Mouse (Mus musculus): Measurements from ENCODE around the gene Olfr556. TPM values are rescaled to one million over a fixed set of nuclear protein-coding genes. Genes with fewer than 3 reads are reported as not detected.
"Not testable (repeated sequence)": the region's sequence is repeated elsewhere in the genome, so short reads cannot be mapped to it uniquely, and the experiment has no call there.

Olfr556 gene
- not detected for total RNA-seq (2021)

- intact Hi-C loops (cut with DNase I), result loop anchor here (10.0 kb wide), 1 partner anchor 250 kb away; the partner anchor contains the start of gene Olfr571
- DNase-seq, result no peak
Measured at GRCm38 (mm10) chr7:102664599-102664998, at the start of gene Olfr556. Gene Olfr556 (plus strand): TSS chr7:102664899.

- intact Hi-C loops (cut with DNase I), result no loop called here
- DNase-seq, result no peak
Measured at GRCm38 (mm10) chr7:102618118-102618517, 46.6 kb upstream of the Olfr556 start, which contains the start of gene Olfr553. Gene Olfr553 (minus strand): TSS chr7:102618218.

GRCm38 (mm10) chr7:102619608-102620007, 45.1 kb upstream of the Olfr556 start:
- intact Hi-C loops (cut with DNase I), result no loop called here
- peak; percentile 42 for DNase-seq

- intact Hi-C loops (cut with DNase I); DNase-seq: not testable (repeated sequence)
Measured at GRCm38 (mm10) chr7:102620368-102620767, 44.3 kb upstream of the Olfr556 start.

GRCm38 (mm10) chr7:102636665-102637064, 28.0 kb upstream of the Olfr556 start:
- DNase-seq, result peak; percentile 21

GRCm38 (mm10) chr7:102638132-102638531, 26.6 kb upstream of the Olfr556 start, which contains the start of gene Olfr554:
Gene Olfr554 (plus strand): TSS chr7:102638432.
- DNase-seq, result no peak
- intact Hi-C loops (cut with DNase I), result loop anchor here (10.0 kb wide), 1 partner anchor 123 kb away; no protein-coding TSS in a partner anchor

More at GRCm38 (mm10) chr7:102636665-102637064, 28.0 kb upstream of the Olfr556 start:
- intact Hi-C loops (cut with DNase I), result loop anchor here (10.0 kb wide), 1 partner anchor 122 kb away; no protein-coding TSS in a partner anchor

- intact Hi-C loops (cut with DNase I), result not testable (repeated sequence)
Measured at GRCm38 (mm10) chr7:102644945-102645344, 19.8 kb upstream of the Olfr556 start.

GRCm38 (mm10) chr7:102658523-102658922, 6.2 kb upstream of the Olfr556 start, which contains the start of gene Olfr555:
Gene Olfr555 (plus strand): TSS chr7:102658823.
- intact Hi-C loops (cut with DNase I), result no loop called here
- no peak for DNase-seq

More at GRCm38 (mm10) chr7:102644945-102645344, 19.8 kb upstream of the Olfr556 start:
- not testable (repeated sequence) for DNase-seq

GRCm38 (mm10) chr7:102665378-102665777, 679 bp downstream of the Olfr556 start:
- intact Hi-C loops (cut with DNase I), result loop anchor here (10.0 kb wide), 1 partner anchor 249 kb away; the partner anchor contains the start of gene Olfr571
- DNase-seq, result no peak

GRCm38 (mm10) chr7:102676225-102676624, 11.5 kb downstream of the Olfr556 start:
- intact Hi-C loops (cut with DNase I), result no loop called here
- no peak for DNase-seq

- intact Hi-C loops (cut with DNase I), result no loop called here
- DNase-seq, result no peak
Measured at GRCm38 (mm10) chr7:102681916-102682315, 17.2 kb downstream of the Olfr556 start.

- peak; percentile 84 for DNase-seq
- intact Hi-C loops (cut with DNase I), result no loop called here
Measured at GRCm38 (mm10) chr7:102686944-102687501, 22.3 kb downstream of the Olfr556 start, which contains the start of gene Trim68. Gene Trim68 (minus strand): TSS chr7:102687327.

- DNase-seq, result peak; percentile 12
- intact Hi-C loops (cut with DNase I), result loop anchor here (10.0 kb wide), 1 partner anchor 219 kb away; the partner anchor contains the start of gene Olfr571
Measured at GRCm38 (mm10) chr7:102695358-102696125, 30.8 kb downstream of the Olfr556 start, which contains the start of gene Olfr557. Gene Olfr557 (plus strand): TSS chr7:102695910.

GRCm38 (mm10) chr7:102698461-102698860, 33.8 kb downstream of the Olfr556 start:
- DNase-seq, result peak; percentile 6
- intact Hi-C loops (cut with DNase I), result loop anchor here (10.0 kb wide), 1 partner anchor 216 kb away; the partner anchor contains the start of gene Olfr571

GRCm38 (mm10) chr7:102701915-102702314, 37.2 kb downstream of the Olfr556 start, which contains the start of gene Olfr558:
Gene Olfr558 (plus strand): TSS chr7:102702215.
- intact Hi-C loops (cut with DNase I), result no loop called here
- DNase-seq, result no peak

- DNase-seq, result no peak
- intact Hi-C loops (cut with DNase I), result no loop called here
Measured at GRCm38 (mm10) chr7:102718970-102719369, 54.3 kb downstream of the Olfr556 start, which contains the start of gene Olfr33. Gene Olfr33 (minus strand): TSS chr7:102719070.

Other genes with a start within 250 kb of the Olfr556 start
- gene Rrm1, start 223.2 kb upstream of the Olfr556 start, total RNA-seq (2021), result 10 to 100 TPM; 24.8 to 25.0 TPM
- gene Olfr543, start 183.2 kb upstream of the Olfr556 start, total RNA-seq (2021), result not detected
- gene Olfr544, start 176.6 kb upstream of the Olfr556 start, total RNA-seq (2021), result not detected
- gene Olfr545, start 165.3 kb upstream of the Olfr556 start, total RNA-seq (2021), result not detected
- not detected for gene Olfr547, start 130.2 kb upstream of the Olfr556 start, total RNA-seq (2021)
- not detected for gene Olfr548-ps1, start 124.0 kb upstream of the Olfr556 start, total RNA-seq (2021)
- not detected for gene Olfr549, start 115.0 kb upstream of the Olfr556 start, total RNA-seq (2021)
- gene Trim21, start 99.4 kb upstream of the Olfr556 start, total RNA-seq (2021), result 1 to 10 TPM; 1.9 to 2.3 TPM
- under 1 TPM in 1 of 2 experiments, not detected in 1; 0.08 TPM for gene Olfr550, start 93.5 kb upstream of the Olfr556 start, total RNA-seq (2021)
- gene Olfr551, start 73.0 kb upstream of the Olfr556 start, total RNA-seq (2021), result not detected
- not detected for gene Olfr552, start 67.1 kb upstream of the Olfr556 start, total RNA-seq (2021)
- gene Olfr553, start 46.7 kb upstream of the Olfr556 start, total RNA-seq (2021), result not detected
- not detected for gene Olfr554, start 26.5 kb upstream of the Olfr556 start, total RNA-seq (2021)
- gene Olfr555, start 6.1 kb upstream of the Olfr556 start, total RNA-seq (2021), result not detected
- 1 to 10 TPM; 5.9 to 6.1 TPM for gene Trim68, start 22.4 kb downstream of the Olfr556 start, total RNA-seq (2021)
- not detected for gene Olfr557, start 31.0 kb downstream of the Olfr556 start, total RNA-seq (2021)
- under 1 TPM; 0.12 to 0.14 TPM for gene Olfr558, start 37.3 kb downstream of the Olfr556 start, total RNA-seq (2021)
- gene Olfr33, start 54.2 kb downstream of the Olfr556 start, total RNA-seq (2021), result not detected
- gene Olfr559, start 62.6 kb downstream of the Olfr556 start, total RNA-seq (2021), result not detected
- gene Olfr560, start 94.5 kb downstream of the Olfr556 start, total RNA-seq (2021), result not detected
- under 1 TPM; 0.28 to 0.36 TPM for gene Olfr78, start 94.6 kb downstream of the Olfr556 start, total RNA-seq (2021)
- not detected for gene Olfr561, start 106.3 kb downstream of the Olfr556 start, total RNA-seq (2021)
- gene Olfr564, start 138.6 kb downstream of the Olfr556 start, total RNA-seq (2021), result not detected
- not detected for gene Olfr566, start 193.9 kb downstream of the Olfr556 start, total RNA-seq (2021)
- not detected for gene Olfr568, start 212.2 kb downstream of the Olfr556 start, total RNA-seq (2021)
- gene Olfr569, start 226.0 kb downstream of the Olfr556 start, total RNA-seq (2021), result not detected
- gene Olfr570, start 229.7 kb downstream of the Olfr556 start, total RNA-seq (2021), result not detected